Mouse (Mus musculus) hindbrain, postnatal 0 days (tissue): ENCODE results near the gene Olfr698. TPM values are rescaled to one million over a fixed set of nuclear protein-coding genes. Genes with fewer than 3 reads are reported as not detected.
"Not testable (repeated sequence)": the region's sequence is repeated elsewhere in the genome, so short reads cannot be mapped to it uniquely, and the experiment has no call there.

Source experiments
- ATAC-seq: fragments of 200-750 bp; cut with Nextera tagmentation; 2 replicates; pipeline ENCODE4 v1.8.0; 2017; ENCODE audit warnings: mild to moderate bottlenecking, moderate TSS enrichment, moderate library complexity
- DNase-seq: peaks from one replicate; pipeline ENCODE4 v3.0.0-alpha.2; 2015; ENCODE audit warnings: low spot score
- H3K27ac ChIP-seq: fragments of 300-500 bp; sonication (generic); 2 replicates; pipeline ENCODE4 v1.5.1; 2014; ENCODE audit warnings: mild to moderate bottlenecking
- H3K27me3 ChIP-seq: fragments of 300-500 bp; sonication (generic); 2 replicates; pipeline ENCODE4 v1.6.1; 2014; ENCODE audit warnings: low read length, mixed read lengths; ENCODE audit not compliant: insufficient read depth
- H3K36me3 ChIP-seq: fragments of 300-500 bp; sonication (generic); 2 replicates; pipeline ENCODE4 v1.6.1; 2014; ENCODE audit warnings: low read length, mixed read lengths; ENCODE audit not compliant: insufficient read depth
- H3K4me1 ChIP-seq: fragments of 300-500 bp; sonication (generic); 2 replicates; pipeline ENCODE4 v1.6.1; 2014; ENCODE audit warnings: antibody characterized with exemption, low read length, mixed read lengths; ENCODE audit not compliant: insufficient read depth
- H3K4me2 ChIP-seq: fragments of 300-500 bp; sonication (generic); 2 replicates; pipeline ENCODE4 v1.6.1; 2014; ENCODE audit warnings: low read depth, mild to moderate bottlenecking, low read length, moderate library complexity, mixed read lengths
- H3K4me3 ChIP-seq: fragments of 300-500 bp; sonication (generic); 2 replicates; pipeline ENCODE4 v1.5.1; 2014; ENCODE audit warnings: low read length
- H3K9ac ChIP-seq: fragments of 300-500 bp; sonication (generic); replicated peaks from 2 replicates; pipeline ENCODE4 v1.6.1; 2014; ENCODE audit warnings: mild to moderate bottlenecking, low read length, moderate library complexity, mixed read lengths
- H3K9me3 ChIP-seq: fragments of 300-500 bp; sonication (generic); 2 replicates; pipeline ENCODE4 v1.6.1; 2016; ENCODE audit warnings: low read length, mixed read lengths
- CTCF ChIP-seq: IDR thresholded peaks from 2 replicates; pipeline ENCODE4 v1.5.1; 2016; ENCODE audit warnings: antibody characterized with exemption, control low read depth, low read depth
- WGBS: fragments of 180-500 bp; shearing (Covaris S2); extraction: QIAGEN DNeasy Blood & Tissue Kit; methylation state at CpG from one replicate; pipeline ENCODE4 v1.1.7; 2014; 5-methylcytosine and 5-hydroxymethylcytosine counted together
- polyA plus RNA-seq: library from polyadenylated mRNA; unstranded; fragments of >200 nt; fragmentation: Nextera tagmentation; extraction: Ambion mirVana; gene quantifications from 2 replicates; pipeline ENCODE4 v1.2.1, GENCODE M21; 2015
- total RNA-seq: library from RNA; depleted of rRNA; stranded (reverse); fragments of >200 nt; gene quantifications from 2 replicates; pipeline ENCODE4 v1.2.3, GENCODE M21; 2014; rRNA removed

Olfr698 gene
- total RNA-seq (not detected in 2 replicates), polyA plus RNA-seq (not detected in 2 replicates)

DNA sequence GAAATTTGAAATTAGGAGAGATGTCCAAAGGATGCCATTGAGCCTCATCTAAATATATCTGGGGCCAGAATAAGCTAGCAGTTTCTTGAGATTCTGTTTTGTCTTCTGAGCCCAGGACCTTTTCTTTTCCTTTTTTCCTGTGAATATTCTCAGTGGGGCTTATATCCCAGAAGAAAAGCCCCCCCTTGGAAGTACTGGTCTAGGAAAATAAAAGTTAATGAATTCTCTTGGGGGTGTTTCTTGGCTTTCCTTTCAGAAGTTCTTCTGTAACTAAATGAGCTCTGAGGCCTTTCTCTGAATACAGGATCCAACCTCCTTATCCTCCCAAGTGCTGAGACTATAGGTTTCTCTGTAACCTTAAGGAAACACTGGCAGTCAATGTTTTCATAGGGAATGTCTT, at the start of gene Olfr698:
Gene Olfr698, minus strand, starts transcription at position 101 of the 400 bp plus-strand sequence.
- no peak for ATAC-seq
- Histone ChIP-seq H3K9me3 (no peaks in the 10 kb centered on the region), H3K9ac (no peak within 1 kb of the TSS), H3K4me1 (no peaks in the 10 kb centered on the region), H3K27me3 (no peaks in the 10 kb centered on the region), H3K27ac (no peak within 1 kb of the TSS), H3K4me3 (no peak within 1 kb of the TSS), H3K4me2 (no peak within 1 kb of the TSS), H3K36me3 (no peaks in the 10 kb centered on the region)
- TF ChIP-seq CTCF: no peak
- DNase-seq: no peak

DNA sequence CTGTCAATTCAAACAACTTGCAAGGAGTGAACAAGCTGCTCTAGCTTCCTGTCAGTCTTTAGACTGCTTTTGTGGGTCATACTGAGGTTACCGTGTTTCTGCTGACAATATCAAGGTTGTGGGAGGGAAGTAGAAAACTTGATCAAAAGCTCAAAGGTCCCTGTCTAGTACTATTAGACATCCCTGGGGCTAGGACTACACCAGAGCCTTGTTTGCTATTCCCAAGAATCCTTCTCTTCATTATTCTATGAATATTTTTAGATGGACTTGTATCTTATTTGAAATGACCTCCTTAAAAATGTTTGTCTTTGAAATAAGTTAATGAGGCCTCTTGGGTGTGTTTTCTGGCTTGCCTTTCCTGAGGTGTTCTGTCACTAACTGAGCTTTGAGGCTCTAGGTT, 37.9 kb upstream of the Olfr698 start, which contains the start of gene Olfr699:
Gene Olfr699, minus strand, starts transcription at position 101 of the 400 bp plus-strand sequence.
- H3K36me3 ChIP-seq: no peaks in the 10 kb centered on the region
- no peak for DNase-seq
- no peak for TF ChIP-seq CTCF
- ATAC-seq: no peak
- H3K27ac ChIP-seq: no peak within 1 kb of the TSS
- no peaks in the 10 kb centered on the region for H3K9me3 ChIP-seq
- no peak within 1 kb of the TSS for H3K4me2 ChIP-seq
- no peak within 1 kb of the TSS for H3K4me3 ChIP-seq
- no peaks in the 10 kb centered on the region for H3K27me3 ChIP-seq
- H3K4me1 ChIP-seq: no peaks in the 10 kb centered on the region
- H3K9ac ChIP-seq: no peak within 1 kb of the TSS
- WGBS: 89% methylated on average over 1 of the region's 1 CpGs

DNA sequence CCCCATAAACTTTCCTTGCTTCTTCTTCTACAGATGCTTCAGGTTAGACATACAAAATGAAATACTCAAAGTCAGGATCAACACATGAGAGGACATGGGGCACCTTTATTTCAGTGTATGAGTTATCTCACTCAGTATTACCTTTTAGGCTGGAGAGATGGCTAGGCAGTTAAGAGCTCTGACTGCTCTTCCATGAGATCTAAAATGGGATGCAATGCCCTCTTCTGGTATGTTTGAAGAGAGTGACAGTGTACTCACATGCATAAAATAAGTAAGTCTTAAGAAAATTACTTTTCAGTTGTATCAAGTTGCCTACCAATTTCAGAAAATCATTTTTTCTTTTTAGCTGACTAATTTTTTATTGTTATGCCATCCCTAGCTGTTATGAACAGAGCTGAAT, 33.1 kb upstream of the Olfr698 start:
- no peaks in the 10 kb centered on the region for H3K4me1 ChIP-seq
- H3K9me3 ChIP-seq: no peaks in the 10 kb centered on the region
- H3K27me3 ChIP-seq: no peaks in the 10 kb centered on the region
- TF ChIP-seq CTCF: no peak
- no peak overlapping the region for H3K9ac ChIP-seq
- no peak overlapping the region for H3K27ac ChIP-seq
- no peak overlapping the region for H3K4me3 ChIP-seq
- no peaks in the 10 kb centered on the region for H3K36me3 ChIP-seq
- ATAC-seq (no peak), DNase-seq (no peak)
- no peak overlapping the region for H3K4me2 ChIP-seq

DNA sequence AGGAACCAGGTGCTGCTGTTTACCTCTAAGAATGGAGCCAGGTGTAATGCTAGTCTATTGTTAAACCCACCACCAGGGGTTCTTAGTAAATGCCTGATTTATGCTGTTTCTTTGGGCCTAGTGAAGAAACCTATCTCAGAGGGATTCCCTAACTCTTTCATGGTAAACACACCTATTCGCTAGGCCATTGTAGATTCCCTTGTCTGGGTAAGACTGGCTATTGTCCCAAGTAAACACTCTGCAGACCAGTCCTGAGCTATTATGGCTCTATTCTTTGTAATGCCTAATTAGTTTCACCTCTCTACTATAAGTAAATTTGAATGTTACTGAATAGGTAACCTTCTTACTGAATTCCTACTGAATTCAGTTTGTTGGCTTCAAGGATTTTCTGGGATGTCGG, 5.8 kb upstream of the Olfr698 start:
- not testable (repeated sequence) for H3K27me3 ChIP-seq, H3K4me1 ChIP-seq, ATAC-seq, H3K4me3 ChIP-seq, H3K36me3 ChIP-seq, H3K9me3 ChIP-seq, DNase-seq, H3K27ac ChIP-seq, H3K9ac ChIP-seq, H3K4me2 ChIP-seq
- WGBS: 93% methylated on average over 2 of the region's 2 CpGs

DNA sequence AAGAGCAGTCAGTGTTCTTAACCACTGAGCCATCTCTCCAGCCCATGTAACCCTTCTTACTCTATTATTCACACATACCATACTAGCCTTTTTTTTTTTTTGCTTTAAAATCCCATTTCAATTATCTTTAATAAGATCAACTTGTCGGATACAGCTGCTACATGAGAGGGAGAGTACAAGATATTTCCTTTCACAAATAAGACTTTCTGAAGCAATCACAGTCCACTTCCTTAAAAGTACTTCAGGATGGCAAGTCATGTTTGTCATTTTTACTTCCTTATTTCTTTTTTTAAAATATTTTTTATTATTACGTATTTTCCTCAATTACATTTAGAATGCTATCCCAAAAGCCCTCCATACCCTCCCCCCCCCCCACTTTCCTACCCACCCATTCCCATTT, 3.6 kb upstream of the Olfr698 start:
- Histone ChIP-seq H3K4me2 (no peak overlapping the region), H3K9me3 (0 out of 2 replicates have a peak, but pooled peaks cover 2% of the 10 kb centered on the region), H3K27me3 (no peaks in the 10 kb centered on the region), H3K27ac (no peak overlapping the region), H3K4me3 (no peak overlapping the region), H3K9ac (no peak overlapping the region), H3K4me1 (no peaks in the 10 kb centered on the region), H3K36me3 (no peaks in the 10 kb centered on the region)
- no peak for TF ChIP-seq CTCF
- WGBS: 87% methylated on average over 2 of the region's 2 CpGs
- DNase-seq (no peak), ATAC-seq (no peak)

DNA sequence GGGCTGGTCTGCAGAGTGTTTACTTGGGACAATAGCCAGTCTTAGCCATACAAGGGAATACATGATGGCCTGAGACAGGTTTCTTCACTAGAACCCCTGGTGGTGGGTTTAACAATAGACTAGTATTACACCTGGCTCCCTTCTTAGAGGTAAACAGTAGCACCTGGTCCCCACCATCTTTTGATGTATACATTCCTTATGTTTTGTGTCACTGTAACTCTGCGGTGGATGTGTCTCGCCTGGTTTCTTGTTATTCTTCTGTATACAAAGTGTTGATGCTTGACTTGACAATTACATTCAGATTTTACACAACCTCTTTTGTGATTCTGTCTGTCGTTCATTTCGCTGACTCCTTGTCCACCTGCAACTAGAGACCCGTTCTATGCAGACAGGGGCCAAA, 9.4 kb downstream of the Olfr698 start:
- Histone ChIP-seq H3K4me3 (no peak overlapping the region), H3K9me3 (no peaks in the 10 kb centered on the region), H3K4me1 (no peaks in the 10 kb centered on the region), H3K4me2 (no peak overlapping the region), H3K36me3 (no peaks in the 10 kb centered on the region), H3K9ac (no peak overlapping the region), H3K27ac (no peak overlapping the region), H3K27me3 (no peaks in the 10 kb centered on the region)
- no peak for TF ChIP-seq CTCF
- WGBS: 87% methylated on average over 5 of the region's 5 CpGs
- DNase-seq: no peak
- no peak for ATAC-seq

DNA sequence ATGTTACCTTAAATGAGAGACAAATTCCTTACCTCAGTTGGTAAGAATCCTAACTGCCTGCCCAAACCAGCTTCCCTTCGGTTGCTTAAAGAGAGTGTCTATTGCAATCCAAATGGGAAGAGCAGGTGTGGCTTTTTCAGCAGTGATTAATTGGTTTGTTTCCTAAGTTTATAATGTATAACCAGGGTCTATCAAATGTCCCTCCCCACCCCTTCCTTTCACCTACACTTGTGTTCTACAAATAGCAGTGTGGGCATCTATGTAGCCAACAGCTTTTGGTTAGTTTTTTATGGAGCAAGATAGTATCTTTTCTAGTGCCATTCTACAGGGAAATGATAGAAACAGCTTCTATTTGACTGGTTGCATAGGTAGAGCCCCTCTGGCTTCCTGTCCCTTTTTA, 12.9 kb downstream of the Olfr698 start, which contains the start of gene Olfr697:
Gene Olfr697, minus strand, starts transcription at position 101 of the 400 bp plus-strand sequence.
- ATAC-seq: no peak

More for the DNA sequence above, 12.9 kb downstream of the Olfr698 start, which contains the start of gene Olfr697:
- Histone ChIP-seq H3K9me3 (no peaks in the 10 kb centered on the region), H3K4me3 (no peak within 1 kb of the TSS), H3K4me2 (no peak within 1 kb of the TSS), H3K9ac (no peak within 1 kb of the TSS), H3K27ac (no peak within 1 kb of the TSS), H3K36me3 (no peaks in the 10 kb centered on the region), H3K27me3 (no peaks in the 10 kb centered on the region), H3K4me1 (no peaks in the 10 kb centered on the region)
- WGBS: 86% methylated on average over 1 of the region's 1 CpGs
- DNase-seq: no peak
- no peak for TF ChIP-seq CTCF
